Mouse (Mus musculus) c-Kit-negative CD71-positive TER-119-positive erythroid progenitor cells, embryonic 14.5 days (primary cell): ENCODE measurements around the gene Tmem116.
"Not testable (repeated sequence)": the region's sequence is repeated elsewhere in the genome, so short reads cannot be mapped to it uniquely, and the experiment has no call there.

Experiments
- DNase-seq: peaks from one replicate; pipeline ENCODE4 v3.0.0-alpha.2; 2013; ENCODE audit warnings: low read depth, low spot score

Gene Tmem116

GRCm38 (mm10) chr5:121462967-121463366 is 11.3 kb downstream of the Tmem116 start:
- DNase-seq: no peak

GRCm38 (mm10) chr5:121463601-121464250 is 12.0 kb downstream of the Tmem116 start:
- DNase-seq: no peak

- DNase-seq: no peak
Measured at GRCm38 (mm10) chr5:121469566-121469965, 17.9 kb downstream of the Tmem116 start.

- no peak for DNase-seq
Measured at GRCm38 (mm10) chr5:121472411-121472810, 20.7 kb downstream of the Tmem116 start.

GRCm38 (mm10) chr5:121474610-121475009 is 22.9 kb downstream of the Tmem116 start:
- no peak for DNase-seq

GRCm38 (mm10) chr5:121476040-121476439 is 24.3 kb downstream of the Tmem116 start:
- DNase-seq: no peak

- DNase-seq: peak; percentile 68
Measured at GRCm38 (mm10) chr5:121477680-121478079, 26.0 kb downstream of the Tmem116 start.

- no peak for DNase-seq
Measured at GRCm38 (mm10) chr5:121484801-121485200, 33.1 kb downstream of the Tmem116 start.

GRCm38 (mm10) chr5:121493305-121493704 is 41.6 kb downstream of the Tmem116 start:
- DNase-seq: no peak

- no peak for DNase-seq
Measured at GRCm38 (mm10) chr5:121500719-121501118, 49.0 kb downstream of the Tmem116 start.

GRCm38 (mm10) chr5:121501424-121501996 is 49.8 kb downstream of the Tmem116 start:
- not testable (repeated sequence) for DNase-seq

GRCm38 (mm10) chr5:121503231-121503630 is 51.5 kb downstream of the Tmem116 start, which contains the start of gene Adam1b:
TSS of gene Adam1b (minus strand) at chr5:121503435.
- no peak for DNase-seq

- DNase-seq: no peak
Measured at GRCm38 (mm10) chr5:121506846-121507245, 55.2 kb downstream of the Tmem116 start.

GRCm38 (mm10) chr5:121510009-121510408 is 58.3 kb downstream of the Tmem116 start:
- no peak for DNase-seq

GRCm38 (mm10) chr5:121518983-121519382 is 67.3 kb downstream of the Tmem116 start:
- no peak for DNase-seq

- DNase-seq: not testable (repeated sequence)
Measured at GRCm38 (mm10) chr5:121519758-121520157, 68.1 kb downstream of the Tmem116 start.

- DNase-seq: no peak
Measured at GRCm38 (mm10) chr5:121525774-121526450, 74.2 kb downstream of the Tmem116 start.

GRCm38 (mm10) chr5:121526526-121526925 is 74.8 kb downstream of the Tmem116 start:
- DNase-seq: no peak

GRCm38 (mm10) chr5:121526961-121527360 is 75.3 kb downstream of the Tmem116 start:
- DNase-seq: no peak

GRCm38 (mm10) chr5:121534521-121534920 is 82.8 kb downstream of the Tmem116 start:
- no peak for DNase-seq

GRCm38 (mm10) chr5:121535116-121535515 is 83.4 kb downstream of the Tmem116 start:
- DNase-seq: no peak

- no peak for DNase-seq
Measured at GRCm38 (mm10) chr5:121536921-121537555, 85.3 kb downstream of the Tmem116 start.
